Mouse (Mus musculus): ENCODE data around the gene Ano3.

GRCm38 (mm10) chr2:110719051-110719450 lies 231.7 kb downstream of the Ano3 start:
- TF ChIP-seq TAL1 (IDR thresholded peaks at IDR 0.05; ENCODE audit: low read length) (no peak), GATA1 (IDR thresholded peaks at IDR 0.05; ENCODE audit: low read length) (no peak)

Measured in erythroblast, embryonic 14.5 days (primary cell).